Mouse (Mus musculus) neural tube, embryonic 13.5 days (tissue): Measurements from ENCODE around the gene Gm8212. TPM values are rescaled to one million over a fixed set of nuclear protein-coding genes. Genes with fewer than 3 reads are reported as not detected.
"Not testable (repeated sequence)": the region's sequence is repeated elsewhere in the genome, so short reads cannot be mapped to it uniquely, and the experiment has no call there.

Source experiments
- ATAC-seq: fragments of 200-750 bp; cut with Nextera tagmentation; 2 replicates; pipeline ENCODE4 v1.8.0; 2017; ENCODE audit warnings: low read depth, mild to moderate bottlenecking, moderate TSS enrichment, moderate library complexity
- H3K27ac ChIP-seq: fragments of 300-500 bp; sonication (generic); replicated peaks from 2 replicates; pipeline ENCODE4 v1.5.1; 2015; ENCODE audit warnings: moderate library complexity, mild to moderate bottlenecking, inconsistent platforms
- H3K27me3 ChIP-seq: fragments of 300-500 bp; sonication (generic); 2 replicates; pipeline ENCODE4 v1.6.1; 2015; ENCODE audit warnings: mild to moderate bottlenecking, inconsistent platforms
- H3K36me3 ChIP-seq: fragments of 300-500 bp; sonication (generic); 2 replicates; pipeline ENCODE4 v1.6.1; 2015; ENCODE audit warnings: mild to moderate bottlenecking, inconsistent platforms
- H3K4me1 ChIP-seq: fragments of 300-500 bp; sonication (generic); replicated peaks from 2 replicates; pipeline ENCODE4 v1.6.1; 2015; ENCODE audit warnings: inconsistent platforms
- H3K4me2 ChIP-seq: fragments of 300-500 bp; sonication (generic); 2 replicates; pipeline ENCODE4 v1.6.1; 2015; ENCODE audit warnings: inconsistent platforms, mild to moderate bottlenecking, moderate library complexity
- H3K4me3 ChIP-seq: fragments of 300-500 bp; sonication (generic); 2 replicates; pipeline ENCODE4 v1.5.1; 2015; ENCODE audit warnings: mild to moderate bottlenecking, inconsistent platforms
- H3K9ac ChIP-seq: fragments of 300-500 bp; sonication (generic); 2 replicates; pipeline ENCODE4 v1.6.1; 2015; ENCODE audit warnings: moderate library complexity, mild to moderate bottlenecking, inconsistent platforms
- H3K9me3 ChIP-seq: fragments of 300-500 bp; sonication (generic); 2 replicates; pipeline ENCODE4 v1.6.1; 2016; ENCODE audit warnings: inconsistent platforms
- WGBS: fragments of 180-500 bp; shearing (Covaris S2); methylation state at CpG from one replicate; pipeline ENCODE4 v1.1.7; 2015; 5-methylcytosine and 5-hydroxymethylcytosine counted together
- polyA plus RNA-seq: library from polyadenylated mRNA; unstranded; fragments of >200 nt; fragmentation: Nextera tagmentation; extraction: Ambion mirVana; gene quantifications from 2 replicates; pipeline ENCODE4 v1.2.1, GENCODE M21; 2015

Gm8212 gene
- polyA plus RNA-seq: not detected in 2 replicates

- H3K4me1 ChIP-seq, H3K27ac ChIP-seq, H3K4me3 ChIP-seq, H3K9me3 ChIP-seq, H3K27me3 ChIP-seq, H3K9ac ChIP-seq, H3K36me3 ChIP-seq, H3K4me2 ChIP-seq, ATAC-seq: not testable (repeated sequence)
- 95% methylated on average over 3 of the region's 3 CpGs for WGBS
Measured at GRCm38 (mm10) chr14:44197361-44197760, at the start of gene Gm8212. TSS of gene Gm8212 (plus strand) at chr14:44197661.

- H3K4me3 ChIP-seq, H3K27me3 ChIP-seq, H3K4me2 ChIP-seq, H3K36me3 ChIP-seq, H3K9me3 ChIP-seq, ATAC-seq, H3K9ac ChIP-seq, H3K4me1 ChIP-seq, H3K27ac ChIP-seq: not testable (repeated sequence)
- WGBS: 87% methylated on average over 3 of the region's 3 CpGs
Measured at GRCm38 (mm10) chr14:44213154-44213553, 15.7 kb downstream of the Gm8212 start, which contains the start of gene 4930503E14Rik. TSS of gene 4930503E14Rik (minus strand) at chr14:44213254.

DNA sequence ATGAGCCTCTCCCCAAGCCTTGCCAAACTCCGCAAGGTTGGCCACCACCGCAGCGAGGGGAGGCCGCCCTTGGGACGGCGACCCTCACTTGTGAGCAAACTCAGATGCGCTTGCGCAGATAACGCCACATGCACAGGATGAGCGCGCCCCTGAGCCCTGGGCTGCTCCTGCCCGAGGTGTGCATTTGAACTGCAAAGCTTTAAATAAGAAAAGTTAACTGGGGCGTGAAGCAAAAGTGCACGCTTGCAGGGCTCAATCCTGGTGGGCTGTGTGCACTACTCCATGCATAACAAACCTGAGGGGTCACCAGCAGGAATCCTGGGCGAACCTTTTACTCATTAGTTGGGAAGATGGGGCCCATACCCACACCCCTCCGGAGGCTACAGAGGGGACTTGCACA, 50.6 kb downstream of the Gm8212 start:
- no peak overlapping the region for H3K27ac ChIP-seq
- no peak overlapping the region for H3K4me3 ChIP-seq
- H3K36me3 ChIP-seq: no peaks in the 10 kb centered on the region
- no peaks in the 10 kb centered on the region for H3K27me3 ChIP-seq
- WGBS: 92% methylated on average over 16 of the region's 16 CpGs
- no peak overlapping the region for H3K9ac ChIP-seq
- H3K4me2 ChIP-seq: no peak overlapping the region
- no peaks in the 10 kb centered on the region for H3K9me3 ChIP-seq
- no peak for ATAC-seq
- H3K4me1 ChIP-seq: no peaks in the 10 kb centered on the region

Other genes with a start within 250 kb of the Gm8212 start
- not detected in 2 replicates for gene Ang5, start 240.6 kb upstream of the Gm8212 start, polyA plus RNA-seq
- gene Ang6, start 195.4 kb upstream of the Gm8212 start, polyA plus RNA-seq: not detected in 2 replicates
- gene Ear2, start 95.0 kb upstream of the Gm8212 start, polyA plus RNA-seq: 0.44 TPM in 1 of 2 replicates, not detected in the other
- gene Gm3327, start 73.8 kb upstream of the Gm8212 start, polyA plus RNA-seq: not detected in 2 replicates
- not detected in 2 replicates for gene 4930503E14Rik, start 15.6 kb downstream of the Gm8212 start, polyA plus RNA-seq
- gene Gm8220, start 87.9 kb downstream of the Gm8212 start, polyA plus RNA-seq: not detected in 2 replicates
- not detected in 2 replicates for gene Gm5930, start 140.9 kb downstream of the Gm8212 start, polyA plus RNA-seq
- not detected in 2 replicates for gene Gm8229, start 167.7 kb downstream of the Gm8212 start, polyA plus RNA-seq
- gene Gm3371, start 213.0 kb downstream of the Gm8212 start, polyA plus RNA-seq: not detected in 2 replicates
- gene Gm8232, start 236.0 kb downstream of the Gm8212 start, polyA plus RNA-seq: not detected in 2 replicates